Mouse (Mus musculus): ENCODE results near the gene Lipi.

Lipi gene
- long read RNA-seq, experiment 1 = 0 reads
- long read RNA-seq, experiment 2 = 0 reads

DNA sequence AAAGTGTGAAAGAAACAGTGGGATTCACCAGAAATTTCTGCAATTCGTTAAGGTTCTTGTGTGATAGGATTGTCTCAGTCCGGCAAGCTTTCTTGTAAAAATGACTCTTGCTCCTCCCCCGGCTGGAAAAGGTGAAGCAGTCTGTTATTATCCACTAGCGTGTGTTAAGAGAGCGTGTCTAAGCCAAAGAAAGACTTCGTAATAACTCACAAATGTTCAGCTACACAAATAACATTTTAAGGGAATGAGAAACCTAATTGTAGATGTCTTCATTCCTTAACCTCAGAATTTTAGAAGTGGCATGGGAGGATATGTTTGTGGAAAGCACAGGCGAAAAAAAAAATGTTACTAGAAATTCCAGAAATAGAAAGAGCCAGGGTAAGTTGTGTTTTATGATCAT, at the start of gene Lipi:
Lipi (minus strand) TSS at position 101 of the 400 bp plus-strand sequence.
- intact Hi-C loops (cut with DNase I) = no loop called here

DNA sequence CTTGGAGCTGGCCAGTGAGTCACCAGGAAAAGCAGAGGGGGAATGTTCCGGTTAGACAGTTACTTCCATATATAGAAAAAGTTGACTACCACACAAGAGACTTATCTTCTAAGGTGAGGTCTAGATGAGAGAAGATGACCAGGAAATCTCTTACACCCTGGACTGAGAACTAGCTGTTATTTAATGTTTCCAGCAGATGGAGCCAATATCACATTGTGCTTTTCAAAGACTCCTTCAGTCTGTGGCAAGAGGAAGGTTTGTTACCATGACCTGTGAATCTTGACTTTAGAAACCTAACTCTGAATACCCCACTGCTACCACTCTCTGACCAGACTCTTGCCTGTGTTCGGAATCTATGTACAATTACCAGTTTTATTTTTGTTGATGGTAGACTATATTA, 42.0 kb upstream of the Lipi start:
- intact Hi-C loops (cut with DNase I) = no loop called here

DNA sequence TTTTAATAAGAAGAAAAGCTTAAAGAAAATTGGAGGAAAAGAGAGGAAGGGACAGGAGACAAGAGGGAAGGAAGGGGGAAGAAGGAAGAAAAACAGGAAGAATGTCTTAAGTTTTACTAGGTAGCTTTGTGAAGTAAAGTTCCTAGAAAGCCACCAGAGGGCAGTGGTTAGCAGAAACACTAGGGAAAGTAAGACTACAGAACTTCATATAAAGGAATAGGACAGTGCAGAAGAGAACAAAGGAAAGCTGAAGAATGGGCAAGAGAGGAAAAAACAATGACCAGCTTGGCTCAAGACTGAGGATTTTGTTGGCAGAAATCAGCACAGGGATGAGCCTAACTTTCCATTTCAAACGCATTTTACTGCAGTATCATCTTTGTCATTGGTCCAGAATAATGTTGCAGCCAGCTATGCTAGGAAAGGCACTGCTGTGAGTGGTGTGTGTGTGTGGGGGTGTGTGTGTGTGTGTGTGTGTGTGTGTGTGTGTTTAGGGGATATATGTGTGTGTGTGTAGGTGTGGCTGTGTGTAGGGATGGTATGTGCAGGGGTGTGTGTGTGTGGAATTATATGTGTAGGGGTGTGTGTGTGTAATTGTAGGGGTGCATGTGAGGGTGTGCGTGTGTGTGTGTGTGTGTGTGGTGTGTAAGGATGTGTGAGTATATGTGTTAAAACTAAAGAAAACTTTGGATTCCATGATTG, 31.9 kb upstream of the Lipi start:
- intact Hi-C loops (cut with DNase I) = loop anchor here (5.0 kb wide), 1 partner anchor 1280 kb away; no protein-coding TSS in a partner anchor

DNA sequence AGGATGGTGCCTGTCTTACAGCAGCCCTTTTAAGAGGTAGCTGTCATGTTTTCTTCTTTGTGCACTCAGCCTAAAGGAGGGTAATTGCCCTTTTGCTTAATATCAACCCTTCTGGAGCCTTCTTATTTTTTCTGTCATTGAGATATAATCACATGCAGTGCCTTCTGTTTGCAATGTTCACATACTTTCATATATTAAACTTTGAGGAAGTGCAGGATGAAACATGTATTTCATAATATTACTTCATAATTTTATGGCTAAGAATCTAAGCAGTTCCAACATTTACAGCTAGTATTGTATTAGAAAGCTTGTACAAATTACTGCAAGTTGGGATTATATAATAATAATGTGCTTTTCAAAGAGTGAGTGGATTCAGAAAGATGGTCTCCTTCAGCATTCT, 26.7 kb upstream of the Lipi start:
- intact Hi-C loops (cut with DNase I) = no loop called here

DNA sequence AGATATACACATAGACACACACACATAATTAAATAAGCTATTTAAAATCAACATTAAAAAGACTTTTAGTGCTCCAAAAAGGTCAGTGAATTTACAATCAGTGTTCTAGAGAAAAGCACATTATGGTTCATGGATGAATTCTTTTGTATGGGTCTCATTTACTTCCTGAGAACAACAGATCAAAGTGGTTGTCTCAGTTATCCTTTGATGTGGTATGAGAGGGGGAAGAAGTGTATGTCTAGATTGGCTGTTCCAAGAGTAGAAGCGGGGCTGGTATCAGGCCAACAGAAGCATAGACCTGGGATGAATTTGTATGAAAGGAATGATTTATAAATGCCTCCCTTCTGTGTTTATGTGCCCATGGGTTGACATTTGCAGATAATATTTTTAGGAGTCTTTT, 20.6 kb upstream of the Lipi start:
- intact Hi-C loops (cut with DNase I) = no loop called here

DNA sequence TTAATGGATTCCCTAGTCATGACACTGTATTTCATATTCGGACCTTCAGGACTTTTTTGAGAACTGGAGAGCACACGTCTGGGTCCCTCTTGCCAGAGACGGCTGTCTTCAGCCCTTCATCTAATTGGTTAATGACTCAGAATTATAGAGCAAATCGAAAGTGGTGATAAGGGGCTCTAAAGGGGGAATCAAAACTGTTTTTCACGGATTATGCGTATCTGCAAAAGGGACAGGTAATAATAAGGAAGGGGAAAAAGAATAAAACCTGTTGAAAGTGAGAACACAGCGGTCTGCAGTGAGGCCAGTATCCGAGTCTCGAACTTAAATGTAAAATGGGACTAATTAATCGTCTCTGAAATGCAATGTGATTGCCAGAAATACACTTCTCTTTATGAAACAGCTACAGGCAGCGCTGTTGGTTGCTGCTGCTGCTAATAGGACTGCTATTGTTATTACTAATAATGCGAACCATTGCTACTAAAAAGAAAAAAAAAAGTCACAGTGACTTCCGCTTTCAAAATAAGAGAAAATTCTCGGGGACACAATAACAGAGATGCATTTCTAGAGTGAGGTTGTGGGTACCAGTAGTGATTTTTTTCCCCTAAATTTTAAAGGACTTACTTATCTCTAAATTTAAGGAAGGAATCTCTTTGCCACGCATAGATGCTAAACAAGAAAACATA, 7.8 kb upstream of the Lipi start:
- intact Hi-C loops (cut with DNase I) = no loop called here

DNA sequence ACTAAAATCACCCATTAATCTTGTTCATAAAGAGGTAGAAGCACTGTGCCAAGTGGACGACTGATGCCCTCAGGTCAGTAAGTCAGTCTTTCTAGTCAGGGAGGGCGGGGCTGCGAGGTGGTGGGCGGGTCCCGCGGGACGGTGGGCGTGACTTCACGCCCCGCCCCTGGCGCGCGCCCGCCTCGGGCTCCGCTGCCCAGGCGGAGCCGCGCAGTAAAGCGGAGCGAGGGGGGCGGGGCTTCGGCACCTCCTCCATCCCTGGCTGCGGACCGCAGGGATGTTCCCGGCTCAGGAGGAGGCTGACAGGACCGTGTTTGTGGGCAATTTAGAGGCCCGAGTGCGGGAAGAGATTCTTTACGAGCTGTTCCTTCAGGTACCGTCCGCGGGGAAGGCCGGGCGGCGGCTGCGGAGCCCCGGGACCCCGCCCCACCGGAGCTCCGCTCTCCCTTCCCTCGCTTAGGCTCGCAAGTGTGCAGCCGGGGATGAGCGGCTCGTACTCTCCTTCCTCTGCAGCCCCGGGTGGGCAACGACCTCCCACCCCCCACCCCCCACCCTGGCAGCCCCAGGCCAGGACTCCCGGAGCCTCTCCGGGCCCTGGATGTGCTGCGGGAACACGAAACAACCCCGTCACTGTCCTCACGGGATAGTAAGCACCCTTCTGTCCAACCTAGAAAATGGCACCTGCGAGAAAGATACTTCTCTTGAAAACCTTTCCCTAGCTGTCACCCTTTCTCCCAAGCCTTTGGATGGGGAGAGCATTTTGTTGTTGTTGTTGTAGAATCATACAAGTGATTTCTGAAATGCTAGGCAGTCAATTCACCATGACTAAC, 7.0 kb upstream of the Lipi start, which contains the start of gene Rbm11:
Rbm11 (plus strand) TSS at position 174 of the 830 bp plus-strand sequence.
- intact Hi-C loops (cut with DNase I) = no loop called here

DNA sequence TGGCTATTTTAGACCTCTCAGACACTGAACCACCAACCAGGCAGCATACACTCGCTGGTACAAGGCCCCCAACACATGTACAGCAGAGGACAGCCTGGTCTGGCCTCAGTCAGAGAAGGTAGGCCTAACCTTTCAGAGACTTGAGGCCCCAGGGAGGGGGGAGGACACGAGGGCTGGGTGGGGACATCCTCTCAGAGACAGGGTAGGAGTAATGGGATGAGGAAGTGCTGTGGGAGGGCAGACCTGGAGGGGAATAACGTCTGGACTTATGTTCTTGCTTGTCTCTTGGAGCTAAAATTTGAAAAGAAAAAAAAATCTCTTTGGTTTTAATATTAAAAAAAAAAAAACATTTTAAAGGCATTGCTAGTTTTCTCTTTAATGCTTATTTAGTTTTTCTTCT, 605 bp upstream of the Lipi start:
- intact Hi-C loops (cut with DNase I) = no loop called here

DNA sequence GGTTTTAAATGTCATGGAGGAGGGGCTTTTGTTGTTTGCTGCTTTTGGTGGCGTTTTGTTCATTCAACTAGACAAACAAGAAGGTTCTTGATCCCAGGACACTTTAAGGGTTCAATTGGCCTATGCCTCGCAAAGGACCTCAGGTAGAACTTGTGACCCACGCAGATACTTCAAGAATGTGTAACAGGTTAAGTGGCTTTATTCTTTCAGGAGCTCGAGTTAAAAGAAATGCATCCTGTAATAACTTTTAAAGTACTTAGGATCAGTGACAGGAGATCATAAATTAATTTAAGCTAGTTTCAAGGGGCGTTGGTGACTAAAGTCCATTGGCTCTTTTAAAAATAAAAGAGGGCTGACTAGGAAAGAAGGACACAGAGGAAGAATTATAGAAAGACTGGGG, 3.6 kb downstream of the Lipi start:
- intact Hi-C loops (cut with DNase I) = no loop called here

DNA sequence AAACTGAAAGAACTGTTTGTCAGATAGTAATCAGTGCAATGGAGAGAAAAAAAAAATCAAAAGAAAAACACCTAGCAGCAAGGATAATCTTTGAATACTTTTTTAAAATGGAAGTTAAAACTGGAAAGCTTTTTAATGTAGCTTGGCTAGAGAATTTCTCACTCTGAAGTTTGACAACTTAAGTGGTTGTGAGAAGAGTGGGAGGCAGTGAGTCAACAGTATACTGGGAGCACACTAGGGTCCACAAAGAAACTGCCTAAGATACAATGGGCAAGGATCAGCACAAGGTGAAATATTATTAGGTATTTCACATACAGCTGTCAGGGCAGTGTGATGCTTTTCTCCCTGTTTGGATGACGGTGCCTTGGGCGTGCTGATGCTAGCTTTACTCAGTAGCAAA, 23.0 kb downstream of the Lipi start:
- intact Hi-C loops (cut with DNase I) = no loop called here

DNA sequence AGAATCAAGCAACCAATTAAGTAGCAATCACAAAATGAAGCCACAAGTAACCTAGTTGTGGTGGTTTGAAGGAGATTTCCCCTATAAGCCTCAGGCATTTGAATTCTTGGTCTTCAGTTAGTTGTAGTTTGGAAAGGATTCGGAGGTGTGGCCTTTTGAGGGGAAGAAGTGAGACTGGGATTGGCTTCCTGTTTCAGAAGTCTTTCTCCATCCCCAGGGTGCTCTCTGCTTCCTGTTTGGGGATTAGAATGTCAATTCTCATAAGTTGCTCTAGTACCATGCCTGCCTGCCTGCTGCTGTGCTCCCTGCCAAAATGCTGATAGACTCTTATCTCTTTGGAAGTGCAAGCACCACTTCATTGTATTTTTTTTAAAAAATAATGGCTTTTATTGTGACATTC, 40.6 kb downstream of the Lipi start:
- intact Hi-C loops (cut with DNase I) = no loop called here

DNA sequence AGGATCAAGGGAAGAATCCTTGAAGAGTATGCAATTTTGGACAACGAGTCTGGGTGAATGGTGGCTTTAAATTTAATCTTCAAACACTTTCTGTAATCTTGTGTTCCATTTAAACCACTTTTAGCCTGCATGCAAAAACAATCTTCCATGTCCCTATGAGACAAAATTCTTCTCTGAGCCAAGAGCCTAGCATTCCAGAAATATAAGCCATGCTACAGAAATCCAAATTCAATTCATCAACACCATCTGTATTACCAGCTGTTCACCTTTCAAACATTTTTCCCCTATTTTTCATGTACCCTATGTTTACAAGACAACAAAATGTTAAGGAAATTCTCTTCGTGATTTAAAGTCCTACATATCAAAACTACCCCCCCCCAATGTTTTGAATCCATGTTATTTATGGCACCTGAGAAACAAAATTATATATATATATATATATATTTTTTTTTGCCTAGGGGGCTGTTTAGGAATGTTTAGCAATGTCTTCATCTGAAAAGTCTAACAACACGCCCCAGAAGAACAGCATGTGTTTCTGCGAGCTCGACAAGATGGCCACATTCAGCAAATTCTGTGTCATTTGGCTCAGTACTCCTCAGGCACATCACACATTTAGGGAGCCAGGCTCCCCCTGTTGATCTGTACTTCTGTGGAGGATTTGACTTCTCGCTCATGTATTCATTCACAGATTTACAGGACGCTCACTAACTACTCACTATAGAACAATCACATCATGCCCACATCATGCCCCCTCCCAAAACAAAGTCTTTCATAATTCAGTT, 47.9 kb downstream of the Lipi start:
- intact Hi-C loops (cut with DNase I) = no loop called here

DNA sequence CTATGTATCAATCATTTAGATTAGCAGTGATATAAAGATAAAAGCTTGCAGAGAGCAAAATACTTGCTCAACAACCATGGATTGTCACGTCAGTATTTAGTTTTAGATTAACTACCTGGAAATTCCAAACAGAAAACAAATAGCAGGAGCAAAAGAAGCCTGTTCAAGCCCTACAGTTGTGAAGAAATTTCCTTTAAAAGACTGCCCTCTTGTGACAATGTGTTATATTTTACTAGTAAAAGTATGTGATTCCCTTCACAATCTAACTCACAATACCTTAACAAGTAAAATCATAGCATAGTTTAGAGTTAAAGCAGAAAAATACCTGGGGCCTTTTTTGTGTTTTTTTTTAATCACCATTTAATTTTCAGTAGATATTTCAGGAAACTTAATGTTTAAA, 54.2 kb downstream of the Lipi start:
- intact Hi-C loops (cut with DNase I) = loop anchor here (5.0 kb wide), 1 partner anchor 189 kb away; no protein-coding TSS in a partner anchor

DNA sequence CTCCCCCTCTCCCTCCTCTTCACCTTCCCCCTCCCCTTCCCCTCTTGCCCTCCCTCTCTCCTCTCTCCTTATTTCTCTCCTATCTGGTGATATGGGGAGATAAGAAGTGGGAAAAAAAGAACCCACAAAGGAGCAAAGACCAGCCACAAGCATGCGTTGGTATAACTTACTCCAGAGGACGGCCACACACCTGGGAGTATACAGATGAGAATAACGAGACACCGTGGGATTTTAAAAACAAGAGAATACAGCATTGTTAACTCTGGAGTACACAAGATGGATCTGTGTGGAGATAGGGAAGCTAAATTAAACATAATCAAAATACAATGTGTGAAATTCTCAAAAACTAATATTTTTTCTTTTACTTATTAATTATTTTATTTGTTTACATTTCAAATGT, 89.3 kb downstream of the Lipi start:
- intact Hi-C loops (cut with DNase I) = no loop called here
